Mouse (Mus musculus): ENCODE measurements around the gene Trim46.
"Not testable (repeated sequence)": the region's sequence is repeated elsewhere in the genome, so short reads cannot be mapped to it uniquely, and the experiment has no call there.

The Trim46 gene

DNA sequence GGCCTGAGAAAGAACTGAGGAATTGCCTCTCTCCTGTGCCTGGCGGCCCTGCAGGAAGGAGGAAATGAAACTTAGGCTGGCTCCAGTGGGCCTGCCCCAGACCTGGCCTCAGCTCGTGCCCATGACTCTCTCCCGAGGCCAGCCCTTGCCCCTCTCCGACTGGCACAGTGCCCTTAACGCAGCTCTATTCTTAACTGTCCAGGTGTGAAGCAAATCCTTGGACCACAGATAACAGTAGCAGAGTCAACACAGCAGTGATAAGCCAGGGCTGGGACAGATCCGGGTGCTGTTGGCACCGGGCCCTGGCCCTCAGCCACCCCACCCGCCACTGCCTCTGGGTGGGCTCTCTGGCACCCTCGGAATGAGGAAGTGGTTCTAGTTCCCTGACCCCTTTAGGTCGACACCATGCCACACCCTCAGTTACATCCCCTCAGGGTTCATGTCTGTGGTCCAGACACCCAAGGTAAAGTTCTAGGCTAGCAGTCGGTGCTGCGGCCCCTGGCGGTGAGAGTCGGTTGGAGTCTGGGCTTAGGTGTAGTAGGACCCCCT, 12.5 kb downstream of the Trim46 start:
- DNase-seq (ENCODE audit: low spot score) = no peak

GRCm38 (mm10) chr3:89232614-89233013, 13.5 kb downstream of the Trim46 start:
- DNase-seq (ENCODE audit: low spot score) = no peak

- no peak for DNase-seq (ENCODE audit: low spot score)
Observed at GRCm38 (mm10) chr3:89231772-89232275, 14.3 kb downstream of the Trim46 start.

- no peak for DNase-seq (ENCODE audit: low spot score)
Observed at GRCm38 (mm10) chr3:89231345-89231744, 14.8 kb downstream of the Trim46 start.

DNA sequence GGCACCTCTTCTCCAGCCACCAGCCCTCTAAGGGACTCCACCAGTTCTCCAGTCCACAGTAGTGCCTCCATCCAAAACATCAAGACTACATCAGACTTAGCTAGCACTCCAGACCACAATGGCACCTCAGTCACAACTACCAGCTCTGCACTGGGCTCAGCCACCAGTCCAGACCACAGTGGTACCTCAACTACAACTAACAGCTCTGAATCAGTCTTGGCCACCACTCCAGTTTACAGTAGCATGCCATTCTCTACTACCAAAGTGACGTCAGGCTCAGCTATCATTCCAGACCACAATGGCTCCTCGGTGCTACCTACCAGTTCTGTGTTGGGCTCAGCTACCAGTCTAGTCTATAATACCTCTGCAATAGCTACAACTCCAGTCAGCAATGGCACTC, 15.5 kb downstream of the Trim46 start:
- no peak for DNase-seq (ENCODE audit: low spot score)

DNA sequence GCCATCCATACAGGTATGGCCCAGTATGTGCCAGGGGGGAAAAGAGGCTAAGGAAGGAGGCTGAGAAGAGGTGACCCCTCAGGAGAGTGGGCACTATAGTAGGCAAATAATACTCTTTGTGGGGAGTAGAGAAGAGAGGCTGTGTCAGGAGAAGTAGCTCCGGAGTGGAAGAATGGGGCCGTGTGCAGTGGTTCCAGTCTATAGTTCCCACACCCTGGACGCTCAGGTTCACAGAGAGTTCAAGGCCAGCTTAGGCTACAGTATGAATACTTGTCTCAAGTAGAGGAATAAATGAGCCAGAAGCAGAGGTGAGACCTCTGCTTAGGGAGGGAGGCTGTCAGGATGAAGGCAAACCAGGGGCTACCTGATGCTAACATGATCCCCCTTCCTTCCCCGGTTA, 16.8 kb downstream of the Trim46 start:
- no peak for DNase-seq (ENCODE audit: low spot score)

- DNase-seq (ENCODE audit: low spot score) = no peak
Observed at GRCm38 (mm10) chr3:89228836-89229235, 17.3 kb downstream of the Trim46 start, which contains the start of gene Muc1. Gene Muc1, plus strand, starts transcription at chr3:89229057.

- peak; percentile 68 for DNase-seq (ENCODE audit: low spot score)
Observed at GRCm38 (mm10) chr3:89228180-89228549, 17.9 kb downstream of the Trim46 start.

DNA sequence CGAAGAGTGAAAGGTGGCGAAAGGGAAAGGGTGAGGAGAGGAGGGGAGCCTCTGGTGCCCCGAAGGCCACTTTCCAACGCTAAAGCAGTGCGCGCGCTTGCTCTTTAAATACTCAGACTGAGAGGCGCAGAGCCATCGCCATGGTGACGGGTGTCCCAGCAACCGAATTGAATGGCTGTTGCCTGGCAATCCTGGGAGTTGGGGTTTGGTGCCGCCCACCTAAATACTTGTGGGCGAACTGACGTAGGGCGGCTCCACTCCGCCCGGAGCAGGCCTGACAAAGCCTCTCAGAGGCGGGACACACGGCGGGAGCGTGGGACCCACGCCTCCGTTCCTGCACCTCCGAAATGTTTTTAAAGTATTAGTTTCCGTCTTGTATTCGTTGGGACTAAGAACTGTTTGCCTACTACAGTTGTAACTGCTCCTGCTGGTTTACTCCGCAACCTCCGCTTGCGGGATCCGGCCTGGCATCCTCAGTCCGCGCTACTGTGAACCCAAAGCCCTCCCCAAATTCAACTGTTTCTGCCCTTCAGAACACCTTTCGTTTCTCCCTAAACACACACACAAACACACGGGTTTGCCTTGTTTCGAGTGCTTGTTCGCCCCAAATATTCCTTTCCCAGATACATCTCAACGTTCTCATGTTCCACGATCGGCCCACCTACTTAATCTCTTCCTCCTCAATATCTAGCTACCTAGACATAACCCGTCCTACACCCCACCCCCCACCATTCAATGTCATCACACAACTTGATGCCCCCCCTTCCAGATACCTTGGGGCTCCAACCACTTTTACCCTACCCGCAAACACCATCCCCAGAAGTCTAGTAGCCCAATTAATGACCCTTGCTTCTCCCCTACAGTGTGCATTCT, 18.6 kb downstream of the Trim46 start:
- peak; percentile 89 for DNase-seq (ENCODE audit: low spot score)

GRCm38 (mm10) chr3:89226900-89227299, 19.2 kb downstream of the Trim46 start, which contains the start of gene Mtx1:
Gene Mtx1, minus strand, starts transcription at chr3:89227088.
- DNase-seq (ENCODE audit: low spot score) = no peak

DNA sequence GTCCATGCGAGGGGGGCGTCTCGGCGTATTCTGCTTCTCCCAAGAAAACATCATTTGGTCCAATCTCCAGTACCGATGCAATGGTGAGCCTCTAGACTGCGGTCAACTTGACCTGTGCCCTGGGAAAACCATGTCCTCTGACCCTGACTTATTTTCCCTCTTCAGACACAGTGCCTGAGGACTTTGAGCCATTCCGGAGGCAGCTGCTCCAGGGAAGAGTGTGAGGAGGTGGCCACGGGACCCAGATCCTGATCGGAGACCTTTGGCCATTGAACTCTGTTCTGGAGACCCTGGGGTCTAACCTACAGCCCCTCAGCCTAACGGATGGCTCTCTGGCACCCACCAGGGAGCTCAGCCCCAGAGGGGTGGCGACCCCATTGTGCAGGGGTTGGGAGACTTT, 19.7 kb downstream of the Trim46 start:
- DNase-seq (ENCODE audit: low spot score) = no peak

GRCm38 (mm10) chr3:89225918-89226317, 20.2 kb downstream of the Trim46 start:
- DNase-seq (ENCODE audit: low spot score) = no peak

DNA sequence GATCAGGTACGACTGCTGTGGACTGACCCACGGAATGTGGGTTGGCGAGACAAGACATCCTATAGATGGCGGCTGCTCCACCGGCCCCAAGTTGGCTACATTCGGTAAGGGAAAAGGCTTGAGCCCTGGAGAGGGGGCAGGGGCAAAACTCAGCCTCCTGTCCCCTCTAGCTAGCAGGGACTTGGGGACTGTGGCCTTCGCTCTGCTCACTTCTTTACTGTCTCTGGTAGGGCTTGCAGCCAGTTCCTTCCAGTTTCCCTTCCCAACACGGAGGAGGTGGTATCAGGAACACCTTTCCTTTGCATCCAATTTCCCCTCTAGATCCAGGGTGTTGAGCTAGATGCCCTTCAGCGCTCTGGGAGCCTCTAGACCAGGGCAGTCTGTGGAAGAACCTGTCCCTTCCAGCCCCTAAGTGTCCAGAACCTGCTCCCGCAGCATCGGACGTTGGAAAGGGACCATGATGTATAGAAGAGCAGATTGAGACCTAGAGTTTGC, 20.7 kb downstream of the Trim46 start:
- DNase-seq (ENCODE audit: low spot score) = no peak

DNA sequence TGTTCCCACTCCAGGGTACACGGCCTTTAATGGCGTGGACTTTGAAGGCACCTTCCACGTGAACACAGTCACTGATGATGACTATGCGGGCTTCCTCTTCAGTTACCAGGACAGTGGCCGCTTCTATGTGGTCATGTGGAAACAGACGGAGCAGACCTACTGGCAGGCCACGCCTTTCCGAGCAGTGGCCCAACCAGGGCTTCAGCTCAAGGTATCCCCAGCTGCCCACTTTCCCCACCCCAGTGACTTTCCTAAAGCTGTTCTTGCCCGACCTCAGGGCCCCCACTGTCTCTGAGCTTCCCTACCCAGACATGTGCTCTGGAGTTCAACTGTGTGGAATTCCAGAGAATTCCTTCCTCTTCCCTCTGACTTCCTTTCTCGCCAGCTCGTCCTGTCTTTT, 21.3 kb downstream of the Trim46 start:
- no peak for DNase-seq (ENCODE audit: low spot score)

DNA sequence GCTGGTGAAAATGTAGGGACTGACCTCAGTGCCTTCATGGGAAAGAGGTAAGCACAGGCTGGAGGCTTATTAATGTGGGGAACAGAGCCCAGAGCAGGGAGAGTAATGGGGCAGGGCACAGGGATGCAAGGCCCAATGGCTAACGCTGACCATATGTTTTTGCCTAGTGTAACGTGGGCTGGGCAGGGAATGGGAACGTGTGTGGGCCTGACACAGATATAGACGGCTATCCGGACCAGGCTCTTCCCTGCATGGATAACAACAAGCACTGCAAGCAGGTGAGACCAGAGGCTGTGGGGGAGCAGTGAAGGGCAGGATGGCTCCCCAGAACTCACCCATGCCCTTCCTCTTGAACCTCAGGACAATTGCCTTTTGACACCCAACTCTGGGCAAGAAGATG, 24.9 kb downstream of the Trim46 start:
- no peak for DNase-seq (ENCODE audit: low spot score)

GRCm38 (mm10) chr3:89219546-89219945, 26.6 kb downstream of the Trim46 start:
- no peak for DNase-seq (ENCODE audit: low spot score)

DNA sequence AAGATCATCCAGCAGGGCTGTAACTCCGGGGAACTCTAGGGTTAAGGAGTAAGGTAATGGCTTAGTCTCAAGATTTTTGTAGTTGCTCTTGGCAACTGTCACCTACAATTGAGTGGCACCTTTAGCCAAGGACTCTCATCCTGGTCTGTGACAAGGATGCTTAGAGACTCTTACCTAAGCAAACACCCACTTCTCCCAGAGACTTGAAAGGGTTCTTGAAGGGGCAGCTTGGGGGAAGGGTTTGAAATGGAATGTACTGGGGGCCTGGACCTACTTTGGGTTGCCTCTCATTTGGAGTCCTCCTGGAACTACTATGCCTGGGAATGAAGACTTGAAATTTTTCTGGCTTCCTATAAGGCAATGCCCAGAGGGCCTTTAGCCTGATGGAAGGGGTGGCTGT, 27.8 kb downstream of the Trim46 start:
- DNase-seq (ENCODE audit: low spot score) = no peak

DNA sequence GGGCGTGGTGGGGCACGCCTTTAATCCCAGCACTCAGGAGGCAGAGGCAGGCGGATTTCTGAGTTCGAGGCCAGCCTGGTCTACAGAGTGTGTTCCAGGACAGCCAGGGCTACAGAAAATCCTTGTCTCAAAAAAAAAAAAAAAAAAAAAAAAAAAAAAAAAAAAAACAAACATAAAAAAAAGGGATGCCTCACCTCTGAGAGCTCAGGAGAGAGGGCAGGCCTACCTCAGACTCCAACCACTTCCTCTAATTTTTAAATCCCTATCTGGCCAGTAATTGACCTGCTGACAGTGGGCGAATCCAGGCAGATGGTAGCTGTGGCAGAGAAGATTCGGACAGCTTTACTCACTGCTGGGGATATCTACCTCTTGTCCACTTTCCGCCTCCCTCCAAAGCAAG, 29.7 kb downstream of the Trim46 start:
- not testable (repeated sequence) for DNase-seq (ENCODE audit: low spot score)

- DNase-seq (ENCODE audit: low spot score) = peak; percentile 58
Observed at GRCm38 (mm10) chr3:89215853-89216252, 30.3 kb downstream of the Trim46 start.

- no peak for DNase-seq (ENCODE audit: low spot score)
Observed at GRCm38 (mm10) chr3:89214681-89215411, 31.3 kb downstream of the Trim46 start, which contains the start of gene Thbs3. Gene Thbs3, plus strand, starts transcription at chr3:89215180.

- peak; percentile 93 for DNase-seq (ENCODE audit: low spot score)
Observed at GRCm38 (mm10) chr3:89213803-89214530, 32.1 kb downstream of the Trim46 start.

DNA sequence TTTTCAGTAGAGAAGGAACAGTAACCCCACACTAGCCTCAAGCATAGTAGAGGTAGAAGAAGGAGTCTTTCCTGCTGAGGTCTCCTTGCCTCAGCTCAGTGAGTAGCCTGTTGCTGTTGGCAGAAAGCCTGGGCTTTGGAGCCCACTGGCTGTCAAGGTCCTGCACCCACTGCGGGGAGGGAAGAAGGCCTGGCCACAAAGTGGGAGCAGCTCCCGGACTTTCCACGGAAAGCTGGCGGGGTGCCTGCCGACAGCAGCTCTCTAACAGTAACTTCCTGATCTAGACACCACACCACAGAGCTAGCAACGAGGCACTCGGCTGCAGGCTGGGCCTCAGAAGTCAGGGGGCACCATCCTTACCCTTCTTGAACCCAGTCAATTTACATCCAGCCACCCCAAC, 35.4 kb downstream of the Trim46 start:
- peak; percentile 49 for DNase-seq (ENCODE audit: low spot score)
